Mouse (Mus musculus) midbrain, embryonic 11.5 days (tissue): ENCODE measurements at regions not wholly inside any gene's neighbourhood (a gene's known extent, or its start where the extent isn't known, plus 50 kb on each side); places are given as distances from the start of the nearest gene placed in this dataset.

Source experiments
- ATAC-seq: fragments of 200-750 bp; cut with Nextera tagmentation; 2 replicates; pipeline ENCODE4 v1.8.0; 2017; ENCODE audit warnings: moderate TSS enrichment, moderate library complexity; ENCODE audit not compliant: low FRiP score
- DNase-seq: peaks from one replicate; pipeline ENCODE4 v3.0.0; 2015; ENCODE audit warnings: low spot score; ENCODE audit errors: missing footprints
- H3K27ac ChIP-seq: fragments of 300-500 bp; sonication (generic); 2 replicates; pipeline ENCODE4 v1.5.1; 2014; ENCODE audit warnings: low read depth, low read length
- H3K27me3 ChIP-seq: fragments of 300-500 bp; sonication (generic); 2 replicates; pipeline ENCODE4 v1.6.1; 2014; ENCODE audit warnings: mild to moderate bottlenecking, low read length, moderate library complexity, mixed read lengths; ENCODE audit not compliant: control insufficient read depth, insufficient read depth
- H3K36me3 ChIP-seq: fragments of 300-500 bp; sonication (generic); 2 replicates; pipeline ENCODE4 v1.6.1; 2014; ENCODE audit warnings: mild to moderate bottlenecking, low read length, moderate library complexity, mixed read lengths; ENCODE audit not compliant: control insufficient read depth, insufficient read depth
- H3K4me1 ChIP-seq: fragments of 300-500 bp; sonication (generic); 2 replicates; pipeline ENCODE4 v1.6.1; 2014; ENCODE audit warnings: low read length; ENCODE audit not compliant: control insufficient read depth, insufficient read depth
- H3K4me2 ChIP-seq: fragments of 300-500 bp; sonication (generic); 2 replicates; pipeline ENCODE4 v1.6.1; 2014; ENCODE audit warnings: mild to moderate bottlenecking, moderate library complexity
- H3K4me3 ChIP-seq: fragments of 300-500 bp; sonication (generic); 2 replicates; pipeline ENCODE4 v1.5.1; 2014; ENCODE audit warnings: low read depth, low read length
- H3K9ac ChIP-seq: fragments of 300-500 bp; sonication (generic); 2 replicates; pipeline ENCODE4 v1.6.1; 2014; ENCODE audit warnings: low read length
- H3K9me3 ChIP-seq: fragments of 300-500 bp; sonication (generic); 2 replicates; pipeline ENCODE4 v1.6.1; 2016; ENCODE audit warnings: low read length; ENCODE audit not compliant: control insufficient read depth
- WGBS: fragments of 180-500 bp; shearing (Covaris S2); extraction: QIAGEN DNeasy Blood & Tissue Kit; methylation state at CpG from one replicate; pipeline ENCODE4 v1.1.7; 2014; 5-methylcytosine and 5-hydroxymethylcytosine counted together

DNA sequence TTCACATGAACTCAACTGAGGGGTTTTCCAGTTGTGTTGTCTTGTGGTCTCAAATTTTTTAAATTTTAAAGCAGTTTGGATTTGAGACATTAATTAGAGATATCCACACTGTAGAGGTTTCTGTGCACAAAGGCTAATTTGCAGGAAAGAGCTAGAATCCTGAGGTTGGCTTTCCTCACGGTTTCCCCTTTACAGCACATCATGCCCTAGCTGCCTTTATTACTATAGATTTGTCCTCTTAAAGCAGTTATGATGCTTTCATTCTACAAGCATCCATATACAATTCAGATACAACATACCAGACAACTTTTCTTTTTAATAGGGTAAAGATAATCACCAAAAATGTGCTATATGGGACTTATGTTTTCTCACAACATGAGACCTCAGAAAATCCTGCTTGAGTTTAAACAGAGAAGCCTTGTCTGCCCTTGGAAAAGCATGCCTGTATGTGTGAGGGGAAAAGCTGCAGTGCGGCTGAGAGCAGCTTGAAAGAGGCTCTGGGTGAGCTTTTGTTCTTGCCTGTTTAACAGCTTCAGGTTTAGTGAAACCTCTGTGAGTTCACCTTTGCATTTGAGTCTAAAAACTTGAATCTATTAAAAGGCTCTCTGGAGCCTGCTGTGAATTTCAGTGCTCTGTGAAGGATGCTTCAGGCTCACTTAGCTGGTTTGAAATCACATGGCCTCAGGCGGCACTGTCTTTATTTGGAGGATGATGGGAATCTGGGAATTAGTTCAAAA, 425.0 kb upstream of the Gm5150 start:
- WGBS = 25% methylated on average over 3 of the region's 3 CpGs
- Histone ChIP-seq H3K27ac (no peak overlapping the region), H3K36me3 (no peaks in the 10 kb centered on the region), H3K4me2 (no peak overlapping the region), H3K9ac (no peak overlapping the region), H3K4me1 (no peaks in the 10 kb centered on the region), H3K4me3 (no peak overlapping the region), H3K27me3 (no peaks in the 10 kb centered on the region), H3K9me3 (no peaks in the 10 kb centered on the region)
- DNase-seq (peak; percentile 82), ATAC-seq (peak; percentile 54; the same call in 1 of the 2 replicates)
